Mouse (Mus musculus) cerebellum, adult 11 months (tissue): ENCODE data around the gene Gpc6.

Experiments
- DNase-seq: peaks from one replicate; pipeline ENCODE4 v3.0.0; 2022

The Gpc6 gene

GRCm38 (mm10) chr14:117068179-117068578 lies 143.1 kb downstream of the Gpc6 start:
- no peak for DNase-seq

- DNase-seq, result no peak
Observed at GRCm38 (mm10) chr14:117070470-117071085, 145.5 kb downstream of the Gpc6 start.

- no peak for DNase-seq
Observed at GRCm38 (mm10) chr14:117093586-117093985, 168.5 kb downstream of the Gpc6 start.

- no peak for DNase-seq
Observed at GRCm38 (mm10) chr14:117106900-117107299, 181.8 kb downstream of the Gpc6 start.

GRCm38 (mm10) chr14:117113153-117113552 lies 188.0 kb downstream of the Gpc6 start:
- DNase-seq, result no peak

GRCm38 (mm10) chr14:117122036-117122435 lies 196.9 kb downstream of the Gpc6 start:
- no peak for DNase-seq

GRCm38 (mm10) chr14:117130334-117130733 lies 205.2 kb downstream of the Gpc6 start:
- no peak for DNase-seq

GRCm38 (mm10) chr14:117131324-117131723 lies 206.2 kb downstream of the Gpc6 start:
- no peak for DNase-seq

GRCm38 (mm10) chr14:117141077-117141848 lies 216.1 kb downstream of the Gpc6 start:
- DNase-seq, result no peak

- DNase-seq, result no peak
Observed at GRCm38 (mm10) chr14:117146089-117146488, 221.0 kb downstream of the Gpc6 start.

- DNase-seq, result no peak
Observed at GRCm38 (mm10) chr14:117146665-117147064, 221.6 kb downstream of the Gpc6 start.

GRCm38 (mm10) chr14:117151621-117152020 lies 226.5 kb downstream of the Gpc6 start:
- DNase-seq, result no peak

- DNase-seq, result no peak
Observed at GRCm38 (mm10) chr14:117155884-117156465, 230.9 kb downstream of the Gpc6 start.

GRCm38 (mm10) chr14:117157426-117157825 lies 232.3 kb downstream of the Gpc6 start:
- DNase-seq, result no peak

- DNase-seq, result no peak
Observed at GRCm38 (mm10) chr14:117166350-117166749, 241.2 kb downstream of the Gpc6 start.

GRCm38 (mm10) chr14:117193364-117193763 lies 268.2 kb downstream of the Gpc6 start:
- no peak for DNase-seq

GRCm38 (mm10) chr14:117202012-117202411 lies 276.9 kb downstream of the Gpc6 start:
- no peak for DNase-seq

GRCm38 (mm10) chr14:117203960-117204359 lies 278.8 kb downstream of the Gpc6 start:
- DNase-seq, result no peak

GRCm38 (mm10) chr14:117214373-117214772 lies 289.3 kb downstream of the Gpc6 start:
- no peak for DNase-seq

GRCm38 (mm10) chr14:117226920-117227319 lies 301.8 kb downstream of the Gpc6 start:
- no peak for DNase-seq

- DNase-seq, result no peak
Observed at GRCm38 (mm10) chr14:117230476-117230875, 305.4 kb downstream of the Gpc6 start.

- DNase-seq, result no peak
Observed at GRCm38 (mm10) chr14:117238226-117238625, 313.1 kb downstream of the Gpc6 start.

GRCm38 (mm10) chr14:117239694-117240427 lies 314.7 kb downstream of the Gpc6 start:
- no peak for DNase-seq
